Mouse (Mus musculus) limb, embryonic 14.5 days (tissue): Measurements from ENCODE around the gene Gm20388. TPM values are rescaled to one million over a fixed set of nuclear protein-coding genes. Genes with fewer than 3 reads are reported as not detected.

Experiments
- ATAC-seq: fragments of 200-750 bp; cut with Nextera tagmentation; 2 replicates; pipeline ENCODE4 v1.8.0; 2017; ENCODE audit warnings: low read depth, moderate number of reproducible peaks, moderate TSS enrichment; ENCODE audit not compliant: low FRiP score
- DNase-seq: peaks from one replicate; pipeline ENCODE4 v3.0.0-alpha.2; 2015; ENCODE audit warnings: low spot score
- H3K27ac ChIP-seq: fragments of 300-500 bp; sonication (generic); replicated peaks from 2 replicates; pipeline ENCODE4 v1.5.1; 2014; ENCODE audit warnings: low read depth, mild to moderate bottlenecking, low read length, moderate library complexity, mixed read lengths
- H3K27me3 ChIP-seq: fragments of 300-500 bp; sonication (generic); 2 replicates; pipeline ENCODE4 v1.6.1; 2014; ENCODE audit warnings: low read length, mixed read lengths; ENCODE audit not compliant: control insufficient read depth, insufficient read depth
- H3K36me3 ChIP-seq: fragments of 300-500 bp; sonication (generic); 2 replicates; pipeline ENCODE4 v1.6.1; 2014; ENCODE audit warnings: mild to moderate bottlenecking, low read length, moderate library complexity, mixed read lengths; ENCODE audit not compliant: control insufficient read depth, insufficient read depth
- H3K4me1 ChIP-seq: fragments of 300-500 bp; sonication (generic); 2 replicates; pipeline ENCODE4 v1.6.1; 2014; ENCODE audit warnings: antibody characterized with exemption, low read length, mixed read lengths; ENCODE audit not compliant: control insufficient read depth, insufficient read depth
- H3K4me2 ChIP-seq: fragments of 300-500 bp; sonication (generic); replicated peaks from 2 replicates; pipeline ENCODE4 v1.6.1; 2014; ENCODE audit warnings: low read depth, mild to moderate bottlenecking, low read length, moderate library complexity; ENCODE audit not compliant: severe bottlenecking
- H3K4me3 ChIP-seq: fragments of 300-500 bp; sonication (generic); replicated peaks from 2 replicates; pipeline ENCODE4 v1.5.1; 2014; ENCODE audit warnings: low read length
- H3K9ac ChIP-seq: fragments of 300-500 bp; sonication (generic); 2 replicates; pipeline ENCODE4 v1.6.1; 2014; ENCODE audit warnings: mild to moderate bottlenecking, low read depth, low read length, moderate library complexity; ENCODE audit not compliant: severe bottlenecking
- H3K9me3 ChIP-seq: fragments of 300-500 bp; sonication (generic); 2 replicates; pipeline ENCODE4 v1.6.1; 2016; ENCODE audit warnings: low read length; ENCODE audit not compliant: control insufficient read depth
- POLR2A ChIP-seq: fragments of 200-500 bp; IDR thresholded peaks from 2 replicates; pipeline ENCODE4 v1.8.0; 2012; ENCODE audit warnings: inconsistent platforms, mild to moderate bottlenecking, moderate library complexity, borderline replicate concordance; ENCODE audit not compliant: insufficient read depth, insufficient read length; ENCODE audit errors: extremely low read depth
- WGBS: fragments of 180-500 bp; shearing (Covaris S2); extraction: QIAGEN DNeasy Blood & Tissue Kit; methylation state at CpG from one replicate; pipeline ENCODE4 v1.1.7; 2014; 5-methylcytosine and 5-hydroxymethylcytosine counted together
- polyA plus RNA-seq, 2 experiments: library from polyadenylated mRNA; depleted of rRNA in 1 of 2; stranded (reverse) in 1 of 2; unstranded in 1 of 2; fragments of >200 nt; fragmentation: Nextera tagmentation in 1 of 2; extraction: Ambion mirVana in 1 of 2; gene quantifications; 2 replicates each; pipeline versions ENCODE4 v1.2.1 to v1.2.3; 2012 to 2014

Gene Gm20388
- polyA plus RNA-seq, 2 experiments, result 1.9 to 49.9 TPM

- H3K27ac ChIP-seq, result no peak overlapping the region
- 77% methylated on average over 4 of the region's 4 CpGs for WGBS
These were observed 3509.1 kb downstream of the Gm20388 start for GRCm38 (mm10) chr8:123419711-123420110.

DNA sequence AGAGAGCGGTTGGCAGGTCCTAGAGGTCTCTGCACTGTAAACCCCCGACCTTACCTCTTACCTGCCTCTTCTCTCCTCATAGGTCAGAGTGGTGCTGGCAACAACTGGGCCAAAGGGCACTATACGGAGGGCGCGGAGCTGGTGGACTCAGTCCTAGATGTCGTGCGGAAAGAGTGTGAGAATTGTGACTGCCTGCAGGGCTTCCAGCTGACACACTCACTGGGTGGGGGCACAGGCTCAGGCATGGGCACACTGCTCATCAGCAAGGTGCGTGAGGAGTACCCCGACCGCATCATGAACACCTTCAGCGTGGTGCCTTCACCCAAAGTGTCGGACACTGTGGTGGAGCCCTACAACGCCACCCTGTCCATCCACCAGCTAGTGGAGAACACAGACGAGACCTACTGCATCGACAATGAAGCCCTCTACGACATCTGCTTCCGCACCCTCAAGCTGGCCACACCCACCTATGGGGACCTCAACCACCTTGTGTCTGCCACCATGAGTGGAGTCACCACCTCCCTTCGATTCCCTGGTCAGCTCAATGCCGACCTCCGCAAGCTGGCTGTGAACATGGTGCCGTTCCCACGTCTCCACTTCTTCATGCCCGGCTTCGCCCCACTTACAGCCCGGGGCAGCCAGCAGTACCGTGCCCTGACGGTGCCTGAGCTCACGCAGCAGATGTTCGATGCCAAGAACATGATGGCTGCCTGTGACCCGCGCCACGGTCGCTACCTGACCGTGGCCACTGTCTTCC lies 3510.1 kb downstream of the Gm20388 start:
- no peaks in the 10 kb centered on the region for H3K27me3 ChIP-seq
- H3K9me3 ChIP-seq, result no peaks in the 10 kb centered on the region
- WGBS, result 93% methylated on average over 34 of the region's 34 CpGs
- TF ChIP-seq POLR2A, result no peak
- H3K4me1 ChIP-seq, result no peaks in the 10 kb centered on the region
- H3K36me3 ChIP-seq, result no peaks in the 10 kb centered on the region
- ATAC-seq (no peak), DNase-seq (no peak)
- no peak overlapping the region for H3K9ac ChIP-seq
- H3K4me2 ChIP-seq, result no peak overlapping the region
- H3K4me3 ChIP-seq, result no peak overlapping the region
- no peak overlapping the region for H3K27ac ChIP-seq

More at GRCm38 (mm10) chr8:123419711-123420110, 3509.1 kb downstream of the Gm20388 start:
- Histone ChIP-seq H3K4me1 (no peaks in the 10 kb centered on the region), H3K9ac (no peak overlapping the region), H3K36me3 (no peaks in the 10 kb centered on the region), H3K4me3 (no peak overlapping the region), H3K4me2 (no peak overlapping the region), H3K27me3 (no peaks in the 10 kb centered on the region), H3K9me3 (no peaks in the 10 kb centered on the region)
- no peak for DNase-seq
- TF ChIP-seq POLR2A, result no peak
- no peak for ATAC-seq

DNA sequence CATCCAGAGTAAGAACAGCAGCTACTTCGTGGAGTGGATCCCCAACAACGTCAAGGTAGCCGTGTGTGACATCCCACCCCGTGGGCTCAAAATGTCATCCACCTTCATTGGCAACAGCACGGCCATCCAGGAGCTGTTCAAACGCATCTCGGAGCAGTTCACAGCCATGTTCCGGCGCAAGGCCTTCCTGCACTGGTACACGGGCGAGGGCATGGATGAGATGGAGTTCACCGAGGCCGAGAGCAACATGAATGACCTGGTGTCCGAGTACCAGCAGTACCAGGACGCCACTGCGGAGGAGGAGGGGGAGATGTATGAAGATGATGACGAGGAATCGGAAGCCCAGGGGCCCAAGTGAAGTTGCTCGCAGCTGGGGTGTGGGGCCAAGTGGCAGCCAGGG lies 3510.7 kb downstream of the Gm20388 start:
- no peak overlapping the region for H3K27ac ChIP-seq
- TF ChIP-seq POLR2A, result no peak
- H3K27me3 ChIP-seq, result no peaks in the 10 kb centered on the region
- H3K4me2 ChIP-seq, result no peak overlapping the region
- no peak overlapping the region for H3K9ac ChIP-seq
- peaks cover 2% of the 10 kb centered on the region; the same call in 1 of the 2 replicates for H3K9me3 ChIP-seq
- ATAC-seq, result no peak
- H3K4me3 ChIP-seq, result no peak overlapping the region
- no peaks in the 10 kb centered on the region for H3K36me3 ChIP-seq
- H3K4me1 ChIP-seq, result no peaks in the 10 kb centered on the region
- DNase-seq, result no peak
- 89% methylated on average over 19 of the region's 19 CpGs for WGBS

DNA sequence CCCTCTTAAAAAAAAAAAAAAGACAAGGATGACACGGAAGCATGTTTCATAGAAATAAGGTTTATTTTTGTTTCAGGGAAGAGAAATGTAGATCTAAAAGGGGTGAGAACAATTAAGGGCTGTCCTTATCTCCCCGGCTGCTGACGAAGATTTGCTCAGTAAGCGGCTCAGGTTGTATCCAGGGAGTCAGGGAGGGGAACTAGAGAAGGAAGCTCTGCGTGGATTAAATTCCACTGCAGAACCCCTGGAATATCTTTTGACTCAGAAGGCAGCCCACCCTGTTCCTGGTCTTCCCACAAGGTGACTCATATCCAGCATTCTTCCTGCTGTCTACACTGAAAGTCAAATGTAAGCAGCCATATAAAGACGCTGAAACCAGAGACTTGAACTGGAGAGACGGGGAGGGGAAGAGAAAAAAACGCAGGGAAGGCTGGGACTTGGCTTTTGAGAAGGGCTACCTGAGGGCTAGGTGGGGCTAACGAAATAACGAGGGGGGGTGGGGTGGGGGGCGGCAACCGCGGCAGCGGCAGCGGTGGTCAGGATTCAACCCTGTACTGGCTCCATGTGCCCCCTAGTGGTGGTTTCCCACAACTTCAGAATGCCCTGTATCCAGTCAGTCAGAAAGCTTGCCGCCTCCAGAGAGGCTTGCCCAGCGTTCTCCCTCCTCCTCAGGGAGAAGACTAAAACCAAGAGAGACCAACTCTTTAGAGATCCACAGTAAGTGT lies 3511.6 kb downstream of the Gm20388 start:
- DNase-seq (peak; percentile 67), ATAC-seq (no peak)
- H3K9ac ChIP-seq, result no peak overlapping the region
- H3K27me3 ChIP-seq, result no peaks in the 10 kb centered on the region
- 23% methylated on average over 12 of the region's 17 CpGs for WGBS
- H3K4me1 ChIP-seq, result no peaks in the 10 kb centered on the region
- H3K27ac ChIP-seq, result no peak overlapping the region
- H3K4me2 ChIP-seq, result peak overlapping the region; percentile 41
- no peaks in the 10 kb centered on the region for H3K36me3 ChIP-seq
- H3K9me3 ChIP-seq, result peaks cover 11% of the 10 kb centered on the region
- TF ChIP-seq POLR2A, result no peak
- H3K4me3 ChIP-seq, result no peak overlapping the region

- no peak for TF ChIP-seq POLR2A
- no peaks in the 10 kb centered on the region for H3K4me1 ChIP-seq
- H3K27ac ChIP-seq, result no peak overlapping the region
- ATAC-seq, result no peak
- no peaks in the 10 kb centered on the region for H3K36me3 ChIP-seq
- H3K4me3 ChIP-seq, result no peak overlapping the region
- no peak overlapping the region for H3K4me2 ChIP-seq
- H3K27me3 ChIP-seq, result no peaks in the 10 kb centered on the region
- WGBS, result 18% methylated on average over 3 of the region's 3 CpGs
- no peak overlapping the region for H3K9ac ChIP-seq
- peaks cover 16% of the 10 kb centered on the region for H3K9me3 ChIP-seq
- no peak for DNase-seq
These were observed 3512.1 kb downstream of the Gm20388 start for GRCm38 (mm10) chr8:123422781-123423159.
